Mouse (Mus musculus): ENCODE results near the gene Krtap9-5. TPM values are rescaled to one million over a fixed set of nuclear protein-coding genes. Genes with fewer than 3 reads are reported as not detected.

Krtap9-5 gene
- polyA plus RNA-seq (2012; rRNA removed; ENCODE audit: low replicate concordance) = not detected in 2 replicates

DNA sequence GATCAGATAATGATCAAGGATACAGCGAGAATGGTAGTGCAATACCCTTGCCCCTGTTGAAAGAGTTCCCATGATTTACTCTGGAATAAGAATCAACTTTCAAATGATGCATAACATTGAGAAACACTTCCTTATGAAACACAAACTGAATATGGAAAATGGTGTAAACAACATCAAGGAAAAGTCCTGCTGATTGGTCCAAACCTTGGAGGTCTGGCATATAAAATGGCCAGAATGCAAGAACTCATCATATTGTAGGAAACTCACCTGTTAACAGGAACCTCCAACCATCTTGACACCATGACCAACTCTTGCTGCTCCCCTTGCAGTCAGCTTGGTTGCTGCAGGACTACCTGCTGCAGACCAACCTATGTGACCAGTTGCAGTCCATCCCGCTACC is at the start of gene Krtap9-5:
Gene Krtap9-5, plus strand, starts transcription at position 301 of the 400 bp plus-strand sequence.

GRCm38 (mm10) chr11:99907620-99908019 is 40.7 kb upstream of the Krtap9-5 start, which contains the start of gene Krtap31-1:
TSS of gene Krtap31-1 (plus strand) at chr11:99907920.

DNA sequence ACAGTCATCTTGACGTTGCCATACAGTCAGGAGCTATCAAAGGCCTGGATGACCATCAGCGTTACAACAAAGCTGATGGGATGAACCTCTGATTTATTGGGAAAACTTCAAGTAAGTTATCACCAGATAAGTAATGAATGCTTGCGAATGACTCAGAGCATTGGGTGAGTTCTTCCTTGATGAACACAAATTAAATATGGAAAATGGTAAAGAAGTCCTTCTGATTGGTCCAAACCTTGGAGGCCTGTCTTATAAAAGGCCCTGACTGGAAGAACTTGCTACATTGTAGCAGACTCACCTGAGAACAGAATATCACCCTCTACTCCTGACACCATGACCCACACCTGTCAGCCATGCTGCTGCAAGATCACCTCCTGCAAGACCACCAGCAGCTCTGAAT is 33.8 kb upstream of the Krtap9-5 start, which contains the start of gene Gm11565:
Gene Gm11565, plus strand, starts transcription at position 301 of the 400 bp plus-strand sequence.

DNA sequence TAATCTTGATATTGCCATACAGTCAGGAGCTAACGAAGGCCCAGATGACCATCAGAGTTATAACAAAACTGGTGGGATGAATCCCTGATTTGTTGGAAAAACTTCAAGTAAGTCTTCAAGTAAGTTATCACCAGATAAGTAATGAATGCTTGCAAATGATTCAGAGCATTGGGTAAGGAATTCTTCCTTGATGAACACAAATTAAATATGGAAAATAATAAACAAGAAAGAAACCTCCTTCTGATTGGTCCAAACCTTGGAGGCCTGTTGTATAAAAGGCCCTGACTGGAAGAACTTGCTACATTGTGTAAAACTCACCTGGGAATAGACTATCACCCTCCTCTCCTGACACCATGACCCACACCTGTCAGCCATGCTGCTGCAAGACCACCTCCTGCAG is 12.3 kb upstream of the Krtap9-5 start, which contains the start of gene Krtap31-2:
Gene Krtap31-2, plus strand, starts transcription at position 301 of the 400 bp plus-strand sequence.

DNA sequence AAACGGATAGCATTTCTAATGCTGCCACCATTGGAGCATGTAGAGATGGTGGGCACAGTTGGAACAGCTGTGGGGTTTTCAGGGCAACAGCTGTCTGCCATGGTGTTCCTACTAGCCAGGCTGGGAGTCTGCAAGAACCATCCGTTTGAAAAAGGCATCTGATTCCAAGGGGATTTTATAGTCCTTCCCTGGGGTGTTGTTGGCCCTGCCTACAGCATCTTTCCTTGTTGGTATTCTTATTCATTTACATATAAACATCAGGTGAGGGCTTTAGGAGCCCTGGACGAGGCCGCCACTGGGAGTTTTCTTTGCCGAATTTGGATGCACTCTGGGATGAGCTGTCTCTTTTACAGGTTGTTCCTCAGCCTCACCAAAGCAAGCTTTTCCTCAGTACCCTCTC is 30.7 kb downstream of the Krtap9-5 start, which contains the start of gene Krtap29-1:
Gene Krtap29-1, minus strand, starts transcription at position 101 of the 400 bp plus-strand sequence.

DNA sequence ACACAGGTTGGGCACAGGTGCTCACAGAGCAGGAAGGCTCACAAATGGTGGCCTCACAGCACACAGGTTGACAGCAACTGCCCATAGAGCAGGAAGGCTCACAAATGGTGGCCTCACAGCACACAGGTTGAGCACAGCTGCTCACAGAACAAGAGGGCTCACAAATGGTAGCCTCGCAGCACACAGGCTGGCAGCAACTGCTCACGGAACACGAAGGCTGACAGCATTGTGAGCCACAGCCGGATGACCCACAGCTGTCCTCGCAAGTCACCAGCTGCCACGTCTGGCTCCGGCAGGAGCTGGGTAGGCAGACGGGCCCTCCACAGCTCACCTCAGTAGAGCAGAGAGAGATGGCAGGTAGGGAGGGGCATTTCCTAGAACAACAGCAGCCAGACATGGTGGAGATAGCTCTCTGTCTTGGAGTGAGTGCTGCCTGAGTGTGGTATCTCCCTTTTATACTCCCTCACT is 37.9 kb downstream of the Krtap9-5 start, which contains the start of gene Krtap16-1:
Gene Krtap16-1, minus strand, starts transcription at position 418 of the 468 bp plus-strand sequence.

GRCm38 (mm10) chr11:99993620-99994383 is 45.5 kb downstream of the Krtap9-5 start, which contains the start of gene Krtap17-1:
TSS of gene Krtap17-1 (minus strand) at chr11:99993994.

Other genes with a start within 250 kb of the Krtap9-5 start
- gene Gm14180, start 214.2 kb upstream of the Krtap9-5 start, polyA plus RNA-seq (2012; rRNA removed; ENCODE audit: low replicate concordance) = not detected in 2 replicates
- gene Gm11595, start 175.6 kb upstream of the Krtap9-5 start, polyA plus RNA-seq (2012; rRNA removed; ENCODE audit: low replicate concordance) = not detected in 2 replicates
- gene Krtap4-8, start 167.8 kb upstream of the Krtap9-5 start, polyA plus RNA-seq (2012; rRNA removed; ENCODE audit: low replicate concordance) = not detected in 2 replicates
- gene Krtap4-9, start 163.3 kb upstream of the Krtap9-5 start, polyA plus RNA-seq (2012; rRNA removed; ENCODE audit: low replicate concordance) = not detected in 2 replicates
- not detected in 2 replicates for gene Gm11596, start 155.0 kb upstream of the Krtap9-5 start, polyA plus RNA-seq (2012; rRNA removed; ENCODE audit: low replicate concordance)
- not detected in 2 replicates for gene Gm11569, start 149.5 kb upstream of the Krtap9-5 start, polyA plus RNA-seq (2012; rRNA removed; ENCODE audit: low replicate concordance)
- gene Gm11554, start 144.0 kb upstream of the Krtap9-5 start, polyA plus RNA-seq (2012; rRNA removed; ENCODE audit: low replicate concordance) = not detected in 2 replicates
- gene Krtap4-13, start 138.6 kb upstream of the Krtap9-5 start, polyA plus RNA-seq (2012; rRNA removed; ENCODE audit: low replicate concordance) = not detected in 2 replicates
- gene Gm11564, start 132.8 kb upstream of the Krtap9-5 start, polyA plus RNA-seq (2012; rRNA removed; ENCODE audit: low replicate concordance) = not detected in 2 replicates
- gene 2300003K06Rik, start 110.4 kb upstream of the Krtap9-5 start, polyA plus RNA-seq (2012; rRNA removed; ENCODE audit: low replicate concordance) = not detected in 2 replicates
- gene Krtap4-16, start 96.9 kb upstream of the Krtap9-5 start, polyA plus RNA-seq (2012; rRNA removed; ENCODE audit: low replicate concordance) = not detected in 2 replicates
- gene Gm11568, start 90.6 kb upstream of the Krtap9-5 start, polyA plus RNA-seq (2012; rRNA removed; ENCODE audit: low replicate concordance) = not detected in 2 replicates
- not detected in 2 replicates for gene Gm11559, start 84.0 kb upstream of the Krtap9-5 start, polyA plus RNA-seq (2012; rRNA removed; ENCODE audit: low replicate concordance)
- not detected in 2 replicates for gene Krtap9-1, start 75.1 kb upstream of the Krtap9-5 start, polyA plus RNA-seq (2012; rRNA removed; ENCODE audit: low replicate concordance)
- not detected in 2 replicates for gene Gm11567, start 69.3 kb upstream of the Krtap9-5 start, polyA plus RNA-seq (2012; rRNA removed; ENCODE audit: low replicate concordance)
- gene Krtap31-1, start 40.6 kb upstream of the Krtap9-5 start, polyA plus RNA-seq (2012; rRNA removed; ENCODE audit: low replicate concordance) = not detected in 2 replicates
- gene Gm11565, start 33.7 kb upstream of the Krtap9-5 start, polyA plus RNA-seq (2012; rRNA removed; ENCODE audit: low replicate concordance) = not detected in 2 replicates
- gene Krtap31-2, start 12.2 kb upstream of the Krtap9-5 start, polyA plus RNA-seq (2012; rRNA removed; ENCODE audit: low replicate concordance) = not detected in 2 replicates
- not detected in 2 replicates for gene Krtap29-1, start 30.6 kb downstream of the Krtap9-5 start, polyA plus RNA-seq (2012; rRNA removed; ENCODE audit: low replicate concordance)
- not detected in 2 replicates for gene Krtap16-1, start 38.1 kb downstream of the Krtap9-5 start, polyA plus RNA-seq (2012; rRNA removed; ENCODE audit: low replicate concordance)
- 2.2 TPM in 1 of 2 replicates, not detected in the other for gene Krtap17-1, start 45.5 kb downstream of the Krtap9-5 start, polyA plus RNA-seq (2012; rRNA removed; ENCODE audit: low replicate concordance)
- gene Krt33a, start 67.7 kb downstream of the Krtap9-5 start, polyA plus RNA-seq (2012; rRNA removed; ENCODE audit: low replicate concordance) = 0.06 TPM in 2 replicates
- gene Krt33b, start 81.4 kb downstream of the Krtap9-5 start, polyA plus RNA-seq (2012; rRNA removed; ENCODE audit: low replicate concordance) = not detected in 2 replicates
- not detected in 2 replicates for gene Krt34, start 93.1 kb downstream of the Krtap9-5 start, polyA plus RNA-seq (2012; rRNA removed; ENCODE audit: low replicate concordance)
- not detected in 2 replicates for gene Krt31, start 102.1 kb downstream of the Krtap9-5 start, polyA plus RNA-seq (2012; rRNA removed; ENCODE audit: low replicate concordance)
- not detected in 2 replicates for gene Krt32, start 139.8 kb downstream of the Krtap9-5 start, polyA plus RNA-seq (2012; rRNA removed; ENCODE audit: low replicate concordance)
- not detected in 2 replicates for gene Krt35, start 147.8 kb downstream of the Krtap9-5 start, polyA plus RNA-seq (2012; rRNA removed; ENCODE audit: low replicate concordance)
- 2.0 and 2.9 TPM in 2 replicates for gene Krt36, start 157.2 kb downstream of the Krtap9-5 start, polyA plus RNA-seq (2012; rRNA removed; ENCODE audit: low replicate concordance)
- 0.49 TPM in 1 of 2 replicates, not detected in the other for gene Krt13, start 173.1 kb downstream of the Krtap9-5 start, polyA plus RNA-seq (2012; rRNA removed; ENCODE audit: low replicate concordance)
- gene Krt15, start 187.5 kb downstream of the Krtap9-5 start, polyA plus RNA-seq (2012; rRNA removed; ENCODE audit: low replicate concordance) = 1.1 TPM in 1 of 2 replicates, not detected in the other
- 14.2 and 271 TPM in 2 replicates for gene Krt19, start 200.2 kb downstream of the Krtap9-5 start, polyA plus RNA-seq (2012; rRNA removed; ENCODE audit: low replicate concordance)
- 0.04 TPM in 1 of 2 replicates, not detected in the other for gene Krt9, start 244.8 kb downstream of the Krtap9-5 start, polyA plus RNA-seq (2012; rRNA removed; ENCODE audit: low replicate concordance)

All from subcutaneous adipose tissue, adult 2 months (tissue).